Mouse (Mus musculus) liver, embryonic 16.5 days (tissue): ENCODE data around the gene Igf1r. TPM values are rescaled to one million over a fixed set of nuclear protein-coding genes. Genes with fewer than 3 reads are reported as not detected.
"Not testable (repeated sequence)": the region's sequence is repeated elsewhere in the genome, so short reads cannot be mapped to it uniquely, and the experiment has no call there.

ENCODE experiments used
- ATAC-seq: fragments of 200-750 bp; cut with Nextera tagmentation; 2 replicates; pipeline ENCODE4 v1.8.0; 2017; ENCODE audit warnings: low read depth, mild to moderate bottlenecking, moderate number of reproducible peaks, moderate library complexity
- H3K27ac ChIP-seq: fragments of 300-500 bp; sonication (generic); 2 replicates; pipeline ENCODE4 v1.5.1; 2014; ENCODE audit warnings: mild to moderate bottlenecking, low read length
- H3K27me3 ChIP-seq: fragments of 300-500 bp; sonication (generic); 2 replicates; pipeline ENCODE4 v1.6.1; 2014; ENCODE audit warnings: low read depth, low read length, mixed read lengths; ENCODE audit not compliant: control insufficient read depth, insufficient read depth
- H3K36me3 ChIP-seq: fragments of 300-500 bp; sonication (generic); 2 replicates; pipeline ENCODE4 v1.6.1; 2014; ENCODE audit warnings: mild to moderate bottlenecking; ENCODE audit not compliant: control insufficient read depth, insufficient read depth
- H3K4me1 ChIP-seq: fragments of 300-500 bp; sonication (generic); 2 replicates; pipeline ENCODE4 v1.6.1; 2014; ENCODE audit warnings: low read depth, low read length, mixed read lengths; ENCODE audit not compliant: control insufficient read depth
- H3K4me2 ChIP-seq: fragments of 300-500 bp; sonication (generic); 2 replicates; pipeline ENCODE4 v1.6.1; 2014; ENCODE audit warnings: low read depth, low read length, mixed read lengths
- H3K4me3 ChIP-seq: fragments of 300-500 bp; sonication (generic); 2 replicates; pipeline ENCODE4 v1.5.1; 2014; ENCODE audit warnings: low read depth, mild to moderate bottlenecking, low read length
- H3K9ac ChIP-seq: fragments of 300-500 bp; sonication (generic); 2 replicates; pipeline ENCODE4 v1.6.1; 2014; ENCODE audit warnings: low read depth, low read length
- H3K9me3 ChIP-seq: fragments of 300-500 bp; sonication (generic); replicated peaks from 2 replicates; pipeline ENCODE4 v1.6.1; 2016; ENCODE audit warnings: low read length; ENCODE audit not compliant: control insufficient read depth
- WGBS: fragments of 180-500 bp; shearing (Covaris S2); extraction: QIAGEN DNeasy Blood & Tissue Kit; methylation state at CpG from one replicate; pipeline ENCODE4 v1.1.7; 2014; ENCODE audit not compliant: insufficient replicate concordance; 5-methylcytosine and 5-hydroxymethylcytosine counted together
- polyA plus RNA-seq: library from polyadenylated mRNA; unstranded; fragments of >200 nt; fragmentation: Nextera tagmentation; extraction: Ambion mirVana; gene quantifications from 2 replicates; pipeline ENCODE4 v1.2.1, GENCODE M21; 2015

Gene Igf1r
- polyA plus RNA-seq, 1 experiment from 2014 or later = 3.2 TPM

DNA sequence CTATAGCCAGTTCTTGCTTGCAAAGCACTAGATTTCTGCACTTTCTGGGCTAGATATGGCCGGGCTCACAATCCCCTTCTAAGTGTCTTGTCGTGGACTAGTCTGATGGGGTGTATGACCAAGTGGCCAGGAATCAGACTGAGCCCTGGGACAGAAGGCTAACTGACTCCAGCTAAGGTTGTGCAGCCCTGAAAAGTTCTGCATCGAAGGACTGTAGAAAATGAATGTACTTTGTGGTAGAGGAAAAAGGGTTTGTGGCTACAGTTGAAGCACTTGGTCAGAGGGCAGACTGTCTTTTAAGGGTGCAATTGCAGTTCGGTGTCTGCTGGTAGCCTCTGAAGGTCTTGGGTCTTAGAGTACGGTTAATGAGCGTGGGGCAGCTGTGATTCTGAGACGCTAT lies 326.9 kb downstream of the Igf1r start:
- Histone ChIP-seq H3K4me3 (no peak overlapping the region), H3K27ac (no peak overlapping the region), H3K27me3 (no peaks in the 10 kb centered on the region), H3K4me2 (no peak overlapping the region), H3K9me3 (no peaks in the 10 kb centered on the region), H3K9ac (no peak overlapping the region), H3K4me1 (peaks cover 3% of the 10 kb centered on the region), H3K36me3 (no peaks in the 10 kb centered on the region)
- 64% methylated on average over 7 of the region's 7 CpGs for WGBS
- no peak for ATAC-seq

- Histone ChIP-seq H3K9ac (no peak overlapping the region), H3K36me3 (no peaks in the 10 kb centered on the region), H3K9me3 (no peaks in the 10 kb centered on the region), H3K4me2 (no peak overlapping the region), H3K27ac (no peak overlapping the region), H3K4me1 (peaks cover 3% of the 10 kb centered on the region), H3K4me3 (no peak overlapping the region), H3K27me3 (no peaks in the 10 kb centered on the region)
- 74% methylated on average over 19 of the region's 19 CpGs for WGBS
- ATAC-seq = no peak
Measured at GRCm38 (mm10) chr7:68280352-68280869, 327.8 kb downstream of the Igf1r start.

- Histone ChIP-seq H3K27ac (no peak overlapping the region), H3K4me3 (no peak overlapping the region), H3K9ac (no peak overlapping the region), H3K36me3 (no peaks in the 10 kb centered on the region), H3K4me2 (no peak overlapping the region), H3K27me3 (no peaks in the 10 kb centered on the region), H3K4me1 (peaks cover under 1% of the 10 kb centered on the region; the same call in 1 of the 2 replicates), H3K9me3 (no peaks in the 10 kb centered on the region)
- ATAC-seq = no peak
- WGBS = 49% methylated on average over 5 of the region's 5 CpGs
Measured at GRCm38 (mm10) chr7:68281341-68281740, 328.7 kb downstream of the Igf1r start.

DNA sequence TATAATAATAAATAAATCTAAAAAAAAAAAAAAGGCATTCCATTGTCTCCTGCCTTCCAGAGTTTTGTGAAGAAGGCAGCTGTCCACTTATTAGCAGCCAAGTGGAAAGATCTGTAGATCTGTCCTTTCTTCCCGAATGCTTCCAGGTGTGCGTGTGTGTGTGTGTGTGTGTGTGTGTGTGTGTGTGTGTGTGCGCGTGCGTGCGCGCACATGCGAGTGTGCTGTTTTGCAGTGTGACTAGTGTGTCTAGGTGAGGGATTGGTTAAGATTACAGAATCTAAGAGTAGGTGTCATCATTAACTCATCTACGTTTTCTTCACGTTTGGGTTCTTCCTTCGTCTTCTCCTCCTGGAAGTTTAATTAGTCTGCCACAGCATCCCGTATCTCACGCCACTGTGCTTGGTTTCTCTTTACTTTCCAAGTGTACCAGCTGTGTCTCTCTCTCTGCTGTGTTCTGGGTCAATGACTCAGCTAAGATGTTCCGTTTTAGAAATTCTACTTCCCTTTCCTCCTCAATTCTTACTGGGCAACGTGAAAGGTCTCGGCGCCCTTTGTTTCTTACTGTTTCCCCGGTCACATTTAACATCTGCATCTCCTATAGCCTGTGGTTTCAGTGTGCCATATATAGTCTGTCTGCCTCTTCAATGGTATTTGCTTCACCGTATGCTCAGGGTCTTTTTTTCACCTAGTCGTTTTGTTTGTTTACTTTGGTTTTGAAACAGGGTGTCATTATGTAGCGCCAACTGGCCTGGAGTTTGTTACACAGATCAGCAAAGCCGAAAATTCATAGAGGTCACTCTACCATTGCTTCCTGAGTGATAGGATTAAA lies 329.9 kb downstream of the Igf1r start:
- peak overlapping the region; percentile 53; the same call in 1 of the 2 replicates for H3K27ac ChIP-seq
- H3K27me3 ChIP-seq = no peaks in the 10 kb centered on the region
- H3K9ac ChIP-seq = no peak overlapping the region
- no peaks in the 10 kb centered on the region for H3K4me1 ChIP-seq
- H3K4me3 ChIP-seq = no peak overlapping the region
- ATAC-seq = peak; percentile 24; the same call in 1 of the 2 replicates
- H3K9me3 ChIP-seq = no peaks in the 10 kb centered on the region
- 46% methylated on average over 22 of the region's 22 CpGs for WGBS
- peak overlapping the region; percentile 30; the same call in 1 of the 2 replicates for H3K4me2 ChIP-seq
- H3K36me3 ChIP-seq = no peaks in the 10 kb centered on the region

DNA sequence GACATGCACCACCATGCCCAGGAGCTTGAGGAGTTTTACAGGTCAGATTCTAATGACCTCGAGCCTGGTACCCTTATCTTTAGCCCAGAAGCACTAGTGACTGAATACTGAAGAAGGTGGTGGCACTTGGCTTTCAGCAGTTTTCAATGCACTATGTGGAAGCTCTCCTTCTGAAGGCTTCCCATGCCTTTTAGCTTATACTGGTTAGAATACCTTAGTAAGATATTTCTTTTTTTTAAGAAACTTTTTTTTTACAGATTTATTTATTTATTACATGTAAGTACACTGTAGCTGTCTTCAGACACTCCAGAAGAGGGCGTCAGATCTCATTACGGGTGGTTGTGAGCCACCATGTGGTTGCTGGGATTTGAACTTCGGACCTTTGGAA lies 330.5 kb downstream of the Igf1r start:
- ATAC-seq, H3K4me1 ChIP-seq, H3K4me3 ChIP-seq, H3K9me3 ChIP-seq, H3K9ac ChIP-seq, H3K36me3 ChIP-seq, H3K27me3 ChIP-seq: not testable (repeated sequence)
- peak overlapping the region; percentile 30; the same call in 1 of the 2 replicates for H3K4me2 ChIP-seq
- 41% methylated on average over 4 of the region's 4 CpGs for WGBS
- peak overlapping the region; percentile 53; the same call in 1 of the 2 replicates for H3K27ac ChIP-seq

Other genes with a start within 250 kb of the Igf1r start
- gene Synm, start 193.1 kb upstream of the Igf1r start, polyA plus RNA-seq = 0.05 and 0.28 TPM in 2 replicates